Mouse (Mus musculus) MEL (cell line): Measurements from ENCODE around the gene Map2k5.

Experiments
- CTCF ChIP-seq, 3 experiments: IDR thresholded peaks in 2 of 3; conservative IDR thresholded peaks in 1 of 3; 2 replicates each; pipeline ENCODE4 v1.5.1; 2011 to 2012; ENCODE audit warnings: low read length in 3 of 3, low read depth in 2 of 3, mild to moderate bottlenecking in 2 of 3, improper control_type of control experiment in 1 of 3, inconsistent platforms in 1 of 3, mixed read lengths in 1 of 3, moderate library complexity in 1 of 3; ENCODE audit not compliant: control insufficient read depth in 1 of 3, insufficient read depth in 1 of 3, poor library complexity in 1 of 3, severe bottlenecking in 1 of 3
- E2F4 ChIP-seq: IDR thresholded peaks from 2 replicates; pipeline ENCODE4 v1.6.1; 2011; ENCODE audit warnings: low read depth, low read length, improper control_type of control experiment, borderline replicate concordance
- EP300 ChIP-seq, 2 experiments: IDR thresholded peaks; 2 replicates each; pipeline ENCODE4 v1.6.1; 2011; ENCODE audit warnings: improper control_type of control experiment in 2 of 2, low read length in 2 of 2, low read depth in 1 of 2, mild to moderate bottlenecking in 1 of 2
- KAT2A ChIP-seq: conservative IDR thresholded peaks from 2 replicates; pipeline ENCODE4 v1.6.1; 2012; ENCODE audit warnings: low read depth, low read length, improper control_type of control experiment, inconsistent platforms
- MAX ChIP-seq: IDR thresholded peaks from 2 replicates; pipeline ENCODE4 v1.6.1; 2011; ENCODE audit warnings: low read length, improper control_type of control experiment
- MEF2A ChIP-seq: IDR thresholded peaks from 2 replicates; pipeline ENCODE4 v1.6.1; 2014; ENCODE audit warnings: low read depth, mild to moderate bottlenecking, inconsistent platforms, low read length, improper control_type of control experiment; ENCODE audit not compliant: poor library complexity, insufficient replicate concordance, severe bottlenecking; ENCODE audit errors: extremely low read depth
- MXI1 ChIP-seq: IDR thresholded peaks from 2 replicates; pipeline ENCODE4 v1.6.1; 2011; ENCODE audit warnings: mild to moderate bottlenecking, low read depth, low read length, improper control_type of control experiment
- MYB ChIP-seq: IDR thresholded peaks from 2 replicates; pipeline ENCODE4 v1.6.1; 2011; ENCODE audit warnings: mild to moderate bottlenecking, low read depth, low read length, improper control_type of control experiment
- USF1 ChIP-seq: IDR thresholded peaks from 2 replicates; pipeline ENCODE4 v1.6.1; 2014; ENCODE audit warnings: low read depth, mild to moderate bottlenecking, inconsistent platforms, low read length, improper control_type of control experiment, moderate library complexity

- TF ChIP-seq MAX (no peak), CTCF (IDR thresholded peaks at IDR 0.05 in 2 of 3, conservative IDR thresholded peaks at IDR 0.05 in 1 of 3; ENCODE audit: control insufficient read depth in 1 of 3, insufficient read depth in 1 of 3, low read depth in 2 of 3, low read length in 3 of 3, poor library complexity in 1 of 3, severe bottlenecking in 1 of 3) (no peak), USF1 (no peak), EP300 (IDR thresholded peaks at IDR 0.05; ENCODE audit: low read depth in 1 of 2, low read length in 2 of 2) (no peak), MEF2A (no peak), KAT2A (no peak), MXI1 (no peak), E2F4 (no peak), MYB (no peak)
Measured at GRCm38 (mm10) chr9:63215031-63215430, 162.7 kb downstream of the Map2k5 start.
